Mouse (Mus musculus) heart, embryonic 14.5 days (tissue): ENCODE measurements around the gene Ndufb3. TPM values are rescaled to one million over a fixed set of nuclear protein-coding genes. Genes with fewer than 3 reads are reported as not detected.

Experiments used
- polyA plus RNA-seq: library from polyadenylated mRNA; unstranded; fragments of >200 nt; fragmentation: Nextera tagmentation; extraction: Ambion mirVana; gene quantifications from 2 replicates; pipeline ENCODE4 v1.2.1, GENCODE M21; 2014

The Ndufb3 gene
- polyA plus RNA-seq, 1 experiment from 2014 or later, result 274 TPM

Other genes with a start within 250 kb of the Ndufb3 start
- gene Bzw1, start 193.5 kb upstream of the Ndufb3 start, polyA plus RNA-seq, result 214 and 221 TPM in 2 replicates
- 130 and 155 TPM in 2 replicates for gene Clk1, start 162.3 kb upstream of the Ndufb3 start, polyA plus RNA-seq
- 24.5 and 28.5 TPM in 2 replicates for gene Nif3l1, start 141.2 kb upstream of the Ndufb3 start, polyA plus RNA-seq
- 38.5 and 42.2 TPM in 2 replicates for gene Ppil3, start 140.9 kb upstream of the Ndufb3 start, polyA plus RNA-seq
- gene Orc2, start 81.3 kb upstream of the Ndufb3 start, polyA plus RNA-seq, result 18.8 and 20.9 TPM in 2 replicates
- gene Fam126b, start 61 bp upstream of the Ndufb3 start, polyA plus RNA-seq, result 5.1 and 6.4 TPM in 2 replicates
- gene Als2cr12, start 109.6 kb downstream of the Ndufb3 start, polyA plus RNA-seq, result not detected in 2 replicates
- gene Cflar, start 125.1 kb downstream of the Ndufb3 start, polyA plus RNA-seq, result 38.7 and 42.2 TPM in 2 replicates
- 17.3 and 19.7 TPM in 2 replicates for gene Casp8, start 209.0 kb downstream of the Ndufb3 start, polyA plus RNA-seq